In the genomic region with DNA sequence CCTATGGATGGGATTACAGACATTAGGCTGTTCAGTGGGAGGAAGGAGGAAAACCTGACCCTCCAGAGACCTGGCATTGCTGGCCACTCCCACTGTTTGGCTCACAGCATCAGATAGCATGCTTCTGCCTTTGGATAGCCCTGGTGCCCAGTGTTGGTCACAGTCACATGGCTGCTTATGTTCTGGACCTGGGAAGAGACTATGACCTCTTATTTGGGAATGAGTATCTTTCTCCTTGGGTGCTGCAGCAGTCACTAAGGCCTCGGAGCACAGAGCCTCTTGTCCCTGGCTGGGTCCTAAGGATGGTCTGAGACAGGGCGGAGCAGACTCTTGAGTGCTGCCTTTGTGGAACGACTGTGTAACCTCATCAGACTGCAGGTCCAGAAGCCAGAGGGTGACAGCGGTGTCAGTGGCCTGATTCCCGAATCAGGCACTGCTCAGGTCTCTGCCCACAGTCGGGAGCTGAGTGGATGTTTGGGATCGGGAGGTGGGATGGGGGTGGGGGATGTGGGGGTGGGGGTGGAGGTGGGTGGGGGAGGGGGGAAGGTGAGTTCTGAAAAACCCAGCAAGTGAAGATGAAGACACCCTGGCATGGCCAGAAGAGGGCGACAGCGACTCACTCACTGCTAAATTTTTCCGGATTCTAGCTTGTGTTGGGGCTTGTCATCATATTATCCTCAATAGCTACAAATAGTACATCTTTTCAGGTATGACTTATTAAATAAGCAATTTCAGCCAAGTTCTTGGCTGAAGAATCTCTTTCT, we compare ENCODE assay signal across 10 mouse cellular contexts. TPM values are rescaled to one million over a fixed set of nuclear protein-coding genes. Genes with fewer than 3 reads are reported as not detected.
DNase-seq lines count a peak whose midpoint lies in the region.
"Had no signal": no experiment of that assay in that cellular context is flagged by ENCODE, and none has a peak within 500 bp of the region (broad histone marks: within the 10 kb centered on the region; RNA-seq: fewer than 3 reads in every experiment).

No protein-coding gene starts in this region.

- peak; percentile 46 to 57 for DNase-seq in heart, postnatal 10 days
- DNase-seq in heart, embryonic 10.5 days (ENCODE audit: low spot score), result no peak
- DNase-seq in right cerebral cortex, postnatal 4 days, result peak; percentile 54
- no peak for DNase-seq in right cerebral cortex, adult 18-20 months
- peak; percentile 74 for DNase-seq in ZHBTc4 (ENCODE audit: low read depth, low spot score)
- DNase-seq in lung, postnatal 10 days, result peak; percentile 51
- no peak for DNase-seq in urinary bladder, adult 2 months (ENCODE audit: low spot score)
- DNase-seq in gastrocnemius, postnatal 36 days, result no peak

- H3K27ac ChIP-seq in heart, embryonic 10.5 days, result no peak overlapping the region
- H3K27ac ChIP-seq: embryonic facial prominence, embryonic 12.5 days; neural tube, embryonic 12.5 days had no signal

- H3K4me1 ChIP-seq in heart, embryonic 10.5 days, result peaks cover 10% of the 10 kb centered on the region
- H3K4me1 ChIP-seq: neural tube, embryonic 12.5 days had no signal

- intact Hi-C loops in heart, postnatal 10 days (cut with DNase I), result no loop called here
- intact Hi-C loops in gastrocnemius, postnatal 36 days (cut with DNase I), result no loop called here

- WGBS in heart, embryonic 10.5 days, result 14% methylated on average over 10 of the region's 10 CpGs

- H3K36me3 ChIP-seq in heart, embryonic 10.5 days, result peaks cover 3% of the 10 kb centered on the region

- H3K4me3 ChIP-seq in heart, embryonic 10.5 days, result no peak overlapping the region
- H3K4me3 ChIP-seq: embryonic facial prominence, embryonic 12.5 days; neural tube, embryonic 12.5 days had no signal

- peaks cover 5% of the 10 kb centered on the region for H3K27me3 ChIP-seq in heart, embryonic 10.5 days (ENCODE audit: insufficient read depth, poor library complexity, severe bottlenecking)
- H3K27me3 ChIP-seq: embryonic facial prominence, embryonic 12.5 days; neural tube, embryonic 12.5 days had no signal

- no peaks in the 10 kb centered on the region for H3K9me3 ChIP-seq in heart, embryonic 10.5 days
- H3K9me3 ChIP-seq: embryonic facial prominence, embryonic 12.5 days; neural tube, embryonic 12.5 days had no signal

RNA-seq across cellular contexts. Expression of gene Mief1, which starts 17.9 kb away (rescaled TPM):
- total RNA-seq in heart, postnatal 10 days (2021), result 10 to 100 TPM; 33.2 to 37.6 TPM
- 31.0 and 39.2 TPM in 2 replicates for polyA plus RNA-seq in heart, embryonic 10.5 days (2016; fragmentation: Nextera tagmentation; extraction: Ambion mirVana)
- 10.6 and 15.1 TPM in 2 replicates for polyA plus RNA-seq in urinary bladder, adult 2 months (2012; rRNA removed)
- 10 to 100 TPM; 19.2 to 25.8 TPM for total RNA-seq in gastrocnemius, postnatal 36 days (2021)

RNA-seq across cellular contexts. Expression of gene AC140267.1, which starts 19.7 kb away (rescaled TPM):
- total RNA-seq in heart, postnatal 10 days (2021), result 10 to 100 TPM; 22.0 to 31.2 TPM
- polyA plus RNA-seq in heart, embryonic 10.5 days (2016; fragmentation: Nextera tagmentation; extraction: Ambion mirVana), result 3.5 TPM in 1 of 2 replicates, not detected in the other
- not detected in 2 replicates for polyA plus RNA-seq in urinary bladder, adult 2 months (2012; rRNA removed)
- 1 to 10 TPM in 1 of 2 experiments, not detected in 1; 3.8 TPM for total RNA-seq in gastrocnemius, postnatal 36 days (2021)

RNA-seq across cellular contexts. Expression of gene Atf4, which starts 39.1 kb away (rescaled TPM):
- total RNA-seq in heart, postnatal 10 days (2021), result 100 to 1,000 TPM in 1 of 2 experiments, 10 to 100 TPM in 1; 96.4 to 105 TPM
- 84.8 and 109 TPM in 2 replicates for polyA plus RNA-seq in heart, embryonic 10.5 days (2016; fragmentation: Nextera tagmentation; extraction: Ambion mirVana)
- polyA plus RNA-seq in urinary bladder, adult 2 months (2012; rRNA removed), result 211 and 346 TPM in 2 replicates
- total RNA-seq in gastrocnemius, postnatal 36 days (2021), result 100 to 1,000 TPM; 118 to 137 TPM

RNA-seq across cellular contexts. Expression of gene Mgat3, which starts 42.4 kb away (rescaled TPM):
- 1 to 10 TPM; 1.6 to 2.3 TPM for total RNA-seq in heart, postnatal 10 days (2021)
- 1.1 and 2.8 TPM in 2 replicates for polyA plus RNA-seq in heart, embryonic 10.5 days (2016; fragmentation: Nextera tagmentation; extraction: Ambion mirVana)
- polyA plus RNA-seq in urinary bladder, adult 2 months (2012; rRNA removed), result 62.9 and 73.1 TPM in 2 replicates
- under 1 TPM; 0.64 to 0.96 TPM for total RNA-seq in gastrocnemius, postnatal 36 days (2021)

RNA-seq across cellular contexts. Expression of gene Rps19bp1, which starts 48.2 kb away (rescaled TPM):
- total RNA-seq in heart, postnatal 10 days (2021), result 10 to 100 TPM; 20.0 to 24.6 TPM
- 46.1 and 62.5 TPM in 2 replicates for polyA plus RNA-seq in heart, embryonic 10.5 days (2016; fragmentation: Nextera tagmentation; extraction: Ambion mirVana)
- 27.1 and 30.9 TPM in 2 replicates for polyA plus RNA-seq in urinary bladder, adult 2 months (2012; rRNA removed)
- 10 to 100 TPM; 11.6 to 12.4 TPM for total RNA-seq in gastrocnemius, postnatal 36 days (2021)

Comparison
In these comparisons a context has a peak if more than half of its experiments do, and no peak if none do; other contexts are left out.
1. DNase-seq: peak in heart, postnatal 10 days (2 of 2), right cerebral cortex, postnatal 4 days (single experiment), ZHBTc4 (single experiment) and lung, postnatal 10 days (single experiment); none in heart, embryonic 10.5 days (single experiment), right cerebral cortex, adult 18-20 months (single experiment), urinary bladder, adult 2 months (single experiment) and gastrocnemius, postnatal 36 days (0 of 2).
2. RNA of gene AC140267.1, which starts 19.7 kb away (total RNA-seq): 22.0 to 31.2 TPM in heart, postnatal 10 days; 3.8 TPM in gastrocnemius, postnatal 36 days; every median in the first group is over 4 times any median in the second.